Mouse (Mus musculus): ENCODE measurements around the gene 4933405L10Rik. TPM values are rescaled to one million over a fixed set of nuclear protein-coding genes. Genes with fewer than 3 reads are reported as not detected.

4933405L10Rik gene
- total RNA-seq, 2 experiments from 2014 or later: not detected

DNA sequence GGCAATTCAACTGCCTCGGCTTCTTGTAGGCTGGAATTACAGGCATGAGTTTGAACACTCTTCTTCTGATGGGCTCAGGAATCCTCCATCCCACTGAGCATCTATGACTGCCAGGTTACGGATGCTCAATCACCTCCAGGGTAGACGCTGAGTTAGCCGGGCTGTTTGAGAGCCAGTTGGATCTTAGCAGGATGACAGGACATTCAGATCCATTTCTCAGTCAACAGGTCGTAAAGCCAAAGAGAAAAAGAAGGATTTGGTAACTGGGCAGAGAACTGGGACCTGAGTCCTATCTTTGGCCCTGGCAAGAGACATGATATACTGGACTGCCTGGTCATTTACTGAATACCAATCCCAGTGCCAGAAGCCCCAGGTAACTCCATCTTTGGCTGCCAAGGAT lies 31.8 kb downstream of the 4933405L10Rik start:
- no peak for ATAC-seq (replicated peaks; ENCODE audit: low FRiP score, poor library complexity, severe bottlenecking)

DNA sequence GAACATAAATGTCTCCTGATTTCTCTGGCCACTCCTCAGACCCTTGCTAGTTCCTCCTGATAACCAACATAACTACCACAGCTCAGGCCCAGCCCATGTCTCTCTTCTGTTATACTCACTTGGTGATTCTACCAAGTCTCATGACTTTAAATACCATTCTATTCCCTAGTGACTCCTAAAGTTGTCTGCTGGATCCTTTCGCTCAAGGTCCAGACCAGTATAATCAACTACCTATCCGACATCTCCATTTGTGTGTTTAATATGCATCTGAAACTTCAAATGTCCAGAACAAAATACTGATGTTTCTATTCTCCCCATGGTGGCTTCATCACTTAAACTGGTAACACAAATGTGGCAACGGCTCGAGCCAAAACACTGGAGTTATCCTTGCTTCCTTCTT lies 35.8 kb downstream of the 4933405L10Rik start:
- ATAC-seq (replicated peaks; ENCODE audit: low FRiP score, poor library complexity, severe bottlenecking): no peak

DNA sequence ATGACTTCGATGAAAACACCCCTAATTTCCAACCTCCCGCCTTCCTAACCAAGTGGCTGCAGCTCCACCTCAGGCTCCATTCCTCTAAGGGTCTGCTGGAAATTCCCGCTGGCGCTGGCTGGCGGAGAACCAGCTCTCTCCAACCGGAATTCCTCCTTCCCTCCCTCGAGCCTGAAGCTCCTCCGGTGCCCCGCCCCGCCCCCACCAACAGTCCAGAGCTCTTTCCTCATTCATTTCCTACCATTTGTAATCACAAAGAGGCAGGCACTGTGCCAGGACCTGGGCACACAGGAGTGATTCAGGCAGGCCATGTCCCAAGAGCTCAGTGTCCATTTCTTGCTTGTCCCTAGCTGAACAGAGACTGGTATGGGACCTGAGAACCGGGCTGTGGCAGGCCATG lies 43.2 kb downstream of the 4933405L10Rik start:
- ATAC-seq (replicated peaks; ENCODE audit: low FRiP score, poor library complexity, severe bottlenecking): no peak

DNA sequence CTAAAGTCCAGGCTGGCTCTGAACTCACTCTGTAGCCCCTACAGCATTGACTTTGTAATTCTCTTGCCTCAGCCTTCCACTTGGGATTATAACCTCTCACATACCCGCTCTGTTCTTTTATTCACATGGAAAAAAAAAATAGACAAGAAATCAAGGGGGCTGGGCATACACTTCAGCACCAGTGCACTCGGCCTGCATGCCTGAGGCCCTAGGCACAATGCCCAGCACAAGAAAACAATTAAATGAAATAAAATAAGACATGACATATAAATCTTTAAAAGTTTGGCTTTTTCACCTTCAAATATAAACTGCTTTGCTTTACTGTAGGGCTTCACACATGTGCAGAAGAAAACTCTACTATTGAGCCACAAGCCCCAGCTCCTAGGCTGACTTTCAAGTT lies 46.5 kb downstream of the 4933405L10Rik start:
- no peak for ATAC-seq (replicated peaks; ENCODE audit: low FRiP score, poor library complexity, severe bottlenecking)

DNA sequence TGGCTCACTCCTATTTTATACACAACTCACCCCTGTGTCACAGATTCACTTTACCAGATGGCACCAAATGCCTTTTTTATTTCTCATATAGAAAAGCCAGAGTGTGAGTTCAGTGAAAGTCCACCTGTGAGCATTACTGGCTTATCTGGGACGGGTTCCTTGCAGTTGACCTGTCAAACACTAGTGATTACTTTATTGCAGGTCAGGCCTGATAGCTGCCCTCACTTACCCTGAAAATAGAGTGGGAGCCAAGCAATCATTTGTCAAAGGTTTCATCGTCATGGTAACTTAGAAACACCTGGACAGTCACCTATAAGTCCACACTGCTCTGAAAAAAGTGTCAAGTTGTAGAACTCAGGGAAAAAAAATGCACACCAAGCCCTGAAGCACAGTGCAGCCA lies 47.2 kb downstream of the 4933405L10Rik start:
- no peak for ATAC-seq (replicated peaks; ENCODE audit: low FRiP score, poor library complexity, severe bottlenecking)

DNA sequence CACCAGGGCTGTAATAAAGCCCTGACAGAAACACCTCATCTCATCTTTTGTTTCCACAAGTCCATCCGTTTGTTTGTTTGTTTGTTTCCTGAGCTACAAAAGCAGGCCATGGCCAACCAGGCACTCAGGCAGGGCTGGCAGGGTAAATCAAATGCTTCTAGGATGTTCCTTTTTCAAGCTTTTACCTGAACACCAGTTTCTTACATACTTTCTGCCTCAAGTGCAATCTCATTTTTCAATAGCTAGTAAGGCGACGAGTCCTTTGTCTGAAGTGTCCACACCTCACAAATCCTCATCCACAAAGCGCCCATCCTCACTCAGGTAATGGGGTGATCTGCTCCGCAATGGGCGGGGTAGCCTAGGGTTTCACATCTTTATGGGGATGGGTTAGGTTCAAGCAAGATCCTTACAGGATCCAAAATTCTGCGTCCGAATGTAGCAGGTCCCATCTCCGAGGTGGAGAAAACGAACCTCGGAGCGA lies 50.4 kb downstream of the 4933405L10Rik start:
- ATAC-seq (replicated peaks; ENCODE audit: low FRiP score, poor library complexity, severe bottlenecking): no peak

DNA sequence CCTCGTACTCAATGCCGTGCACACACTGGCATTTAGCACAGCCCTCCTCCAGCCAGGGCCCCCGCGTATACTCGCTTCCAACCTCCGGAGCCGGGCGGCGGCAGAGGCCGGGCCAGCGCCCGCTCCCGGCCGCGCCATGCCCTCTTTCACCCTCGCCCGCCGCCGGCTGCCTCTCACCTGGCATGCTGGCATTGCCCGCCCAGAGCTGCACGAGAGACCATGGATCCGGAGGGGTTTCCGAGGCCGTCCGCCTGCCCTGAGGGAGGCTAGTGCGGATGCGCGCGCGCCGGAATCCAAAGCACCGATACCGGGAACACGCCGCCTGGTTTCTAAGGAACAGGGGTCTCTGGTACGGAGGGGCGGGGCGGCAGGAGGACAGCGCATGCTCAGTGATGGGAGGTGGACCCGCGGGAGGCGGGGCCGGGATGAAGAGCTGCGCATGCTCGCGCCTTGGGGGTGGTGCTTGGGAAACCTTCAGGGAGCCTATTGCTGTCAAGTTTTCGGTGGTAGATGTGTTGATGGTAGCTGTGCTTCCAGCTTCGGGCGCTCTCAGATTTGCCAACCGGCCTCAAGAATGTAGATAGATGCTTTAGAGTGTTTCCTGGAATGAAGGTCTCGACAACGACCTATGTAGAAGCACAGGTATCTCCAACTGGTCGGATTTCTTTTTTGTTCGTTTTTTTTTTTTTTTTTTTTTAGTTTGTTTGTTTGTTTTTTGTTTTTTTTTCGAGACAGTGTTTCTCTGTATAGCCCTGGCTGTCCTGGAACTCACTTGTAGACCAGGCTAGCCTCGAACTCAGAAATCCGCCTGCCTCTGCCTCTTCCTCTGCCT lies 51.0 kb downstream of the 4933405L10Rik start, which contains the start of gene Gfod2:
Gene Gfod2 (minus strand): TSS at position 388 of the 832 bp plus-strand sequence.
- ATAC-seq (replicated peaks; ENCODE audit: low FRiP score, poor library complexity, severe bottlenecking): peak; percentile 99

Other genes with a start within 250 kb of the 4933405L10Rik start
- not detected in 2 replicates for gene Tppp3, start 236.1 kb upstream of the 4933405L10Rik start, total RNA-seq (2015; ENCODE audit: low replicate concordance)
- gene Tppp3, start 236.1 kb upstream of the 4933405L10Rik start, total RNA-seq (2017; ENCODE audit: low replicate concordance): not detected in 2 replicates
- gene Zdhhc1, start 210.8 kb upstream of the 4933405L10Rik start, total RNA-seq (2015; ENCODE audit: low replicate concordance): not detected in 2 replicates
- 0.17 and 0.42 TPM in 2 replicates for gene Zdhhc1, start 210.8 kb upstream of the 4933405L10Rik start, total RNA-seq (2017; ENCODE audit: low replicate concordance)
- 2.3 TPM in 1 of 2 replicates, not detected in the other for gene Hsd11b2, start 188.9 kb upstream of the 4933405L10Rik start, total RNA-seq (2015; ENCODE audit: low replicate concordance)
- not detected in 2 replicates for gene Hsd11b2, start 188.9 kb upstream of the 4933405L10Rik start, total RNA-seq (2017; ENCODE audit: low replicate concordance)
- 72.8 and 90.9 TPM in 2 replicates for gene Atp6v0d1, start 141.6 kb upstream of the 4933405L10Rik start, total RNA-seq (2015; ENCODE audit: low replicate concordance)
- gene Atp6v0d1, start 141.6 kb upstream of the 4933405L10Rik start, total RNA-seq (2017; ENCODE audit: low replicate concordance): 46.0 and 50.9 TPM in 2 replicates
- gene Ripor1, start 102.4 kb upstream of the 4933405L10Rik start, total RNA-seq (2015; ENCODE audit: low replicate concordance): 16.3 and 17.6 TPM in 2 replicates
- 1.7 and 2.6 TPM in 2 replicates for gene Ripor1, start 102.4 kb upstream of the 4933405L10Rik start, total RNA-seq (2017; ENCODE audit: low replicate concordance)
- gene Ctcf, start 71.1 kb upstream of the 4933405L10Rik start, total RNA-seq (2015; ENCODE audit: low replicate concordance): 51.6 and 81.5 TPM in 2 replicates
- 68.8 and 99.5 TPM in 2 replicates for gene Ctcf, start 71.1 kb upstream of the 4933405L10Rik start, total RNA-seq (2017; ENCODE audit: low replicate concordance)
- not detected in 2 replicates for gene Agrp, start 70.3 kb upstream of the 4933405L10Rik start, total RNA-seq (2015; ENCODE audit: low replicate concordance)
- gene Agrp, start 70.3 kb upstream of the 4933405L10Rik start, total RNA-seq (2017; ENCODE audit: low replicate concordance): not detected in 2 replicates
- 3.1 TPM in 2 replicates for gene Carmil2, start 21.4 kb upstream of the 4933405L10Rik start, total RNA-seq (2015; ENCODE audit: low replicate concordance)
- gene Carmil2, start 21.4 kb upstream of the 4933405L10Rik start, total RNA-seq (2017; ENCODE audit: low replicate concordance): 2.5 and 3.5 TPM in 2 replicates
- gene Acd, start 6.6 kb upstream of the 4933405L10Rik start, total RNA-seq (2015; ENCODE audit: low replicate concordance): 7.1 and 12.5 TPM in 2 replicates
- gene Acd, start 6.6 kb upstream of the 4933405L10Rik start, total RNA-seq (2017; ENCODE audit: low replicate concordance): 1.7 and 7.8 TPM in 2 replicates
- 2.1 TPM in 1 of 2 replicates, not detected in the other for gene Pard6a, start 6.5 kb upstream of the 4933405L10Rik start, total RNA-seq (2015; ENCODE audit: low replicate concordance)
- 0.56 and 1.5 TPM in 2 replicates for gene Pard6a, start 6.5 kb upstream of the 4933405L10Rik start, total RNA-seq (2017; ENCODE audit: low replicate concordance)
- 2.1 and 2.5 TPM in 2 replicates for gene Enkd1, start 555 bp downstream of the 4933405L10Rik start, total RNA-seq (2015; ENCODE audit: low replicate concordance)
- gene Enkd1, start 555 bp downstream of the 4933405L10Rik start, total RNA-seq (2017; ENCODE audit: low replicate concordance): 2.7 and 7.0 TPM in 2 replicates
- gene Gfod2, start 51.0 kb downstream of the 4933405L10Rik start, total RNA-seq (2015; ENCODE audit: low replicate concordance): 0.21 and 0.38 TPM in 2 replicates
- gene Gfod2, start 51.0 kb downstream of the 4933405L10Rik start, total RNA-seq (2017; ENCODE audit: low replicate concordance): 0.51 TPM in 1 of 2 replicates, not detected in the other
- gene Ranbp10, start 119.7 kb downstream of the 4933405L10Rik start, total RNA-seq (2015; ENCODE audit: low replicate concordance): 514 and 565 TPM in 2 replicates
- 620 and 633 TPM in 2 replicates for gene Ranbp10, start 119.7 kb downstream of the 4933405L10Rik start, total RNA-seq (2017; ENCODE audit: low replicate concordance)
- gene Tsnaxip1, start 120.1 kb downstream of the 4933405L10Rik start, total RNA-seq (2015; ENCODE audit: low replicate concordance): 1.0 and 1.2 TPM in 2 replicates
- gene Tsnaxip1, start 120.1 kb downstream of the 4933405L10Rik start, total RNA-seq (2017; ENCODE audit: low replicate concordance): 2.5 and 3.2 TPM in 2 replicates
- gene Cenpt, start 145.6 kb downstream of the 4933405L10Rik start, total RNA-seq (2015; ENCODE audit: low replicate concordance): 13.1 and 15.9 TPM in 2 replicates
- gene Cenpt, start 145.6 kb downstream of the 4933405L10Rik start, total RNA-seq (2017; ENCODE audit: low replicate concordance): 9.6 and 11.3 TPM in 2 replicates
- 6.3 and 16.3 TPM in 2 replicates for gene Thap11, start 147.5 kb downstream of the 4933405L10Rik start, total RNA-seq (2015; ENCODE audit: low replicate concordance)
- 7.1 and 8.3 TPM in 2 replicates for gene Thap11, start 147.5 kb downstream of the 4933405L10Rik start, total RNA-seq (2017; ENCODE audit: low replicate concordance)
- gene Nutf2, start 152.9 kb downstream of the 4933405L10Rik start, total RNA-seq (2015; ENCODE audit: low replicate concordance): 48.1 and 55.3 TPM in 2 replicates
- gene Nutf2, start 152.9 kb downstream of the 4933405L10Rik start, total RNA-seq (2017; ENCODE audit: low replicate concordance): 5.7 and 8.9 TPM in 2 replicates
- 4.0 and 9.2 TPM in 2 replicates for gene Edc4, start 173.2 kb downstream of the 4933405L10Rik start, total RNA-seq (2015; ENCODE audit: low replicate concordance)
- gene Edc4, start 173.2 kb downstream of the 4933405L10Rik start, total RNA-seq (2017; ENCODE audit: low replicate concordance): 12.4 and 17.6 TPM in 2 replicates
- gene Nrn1l, start 185.9 kb downstream of the 4933405L10Rik start, total RNA-seq (2015; ENCODE audit: low replicate concordance): not detected in 2 replicates
- gene Nrn1l, start 185.9 kb downstream of the 4933405L10Rik start, total RNA-seq (2017; ENCODE audit: low replicate concordance): not detected in 2 replicates
- gene Pskh1, start 192.8 kb downstream of the 4933405L10Rik start, total RNA-seq (2015; ENCODE audit: low replicate concordance): 6.3 TPM in 2 replicates
- 6.1 and 6.7 TPM in 2 replicates for gene Pskh1, start 192.8 kb downstream of the 4933405L10Rik start, total RNA-seq (2017; ENCODE audit: low replicate concordance)
- gene Ctrl, start 226.2 kb downstream of the 4933405L10Rik start, total RNA-seq (2015; ENCODE audit: low replicate concordance): not detected in 2 replicates
- not detected in 2 replicates for gene Ctrl, start 226.2 kb downstream of the 4933405L10Rik start, total RNA-seq (2017; ENCODE audit: low replicate concordance)
- 22.9 and 51.4 TPM in 2 replicates for gene Psmb10, start 230.8 kb downstream of the 4933405L10Rik start, total RNA-seq (2015; ENCODE audit: low replicate concordance)
- gene Psmb10, start 230.8 kb downstream of the 4933405L10Rik start, total RNA-seq (2017; ENCODE audit: low replicate concordance): 7.2 and 13.2 TPM in 2 replicates
- 1.3 TPM in 1 of 2 replicates, not detected in the other for gene Lcat, start 235.7 kb downstream of the 4933405L10Rik start, total RNA-seq (2015; ENCODE audit: low replicate concordance)
- gene Lcat, start 235.7 kb downstream of the 4933405L10Rik start, total RNA-seq (2017; ENCODE audit: low replicate concordance): not detected in 2 replicates

All from erythroblast, adult 5-6 weeks (primary cell).